Mouse (Mus musculus) right cerebral cortex, postnatal 14 days (tissue): ENCODE results near the gene Scai.
"Not testable (repeated sequence)": the region's sequence is repeated elsewhere in the genome, so short reads cannot be mapped to it uniquely, and the experiment has no call there.

Experiments
- DNase-seq: peaks from one replicate; pipeline ENCODE4 v3.0.0; 2022

Gene Scai

GRCm38 (mm10) chr2:39129526-39130326 lies 60.8 kb downstream of the Scai start:
- peak; percentile 21 for DNase-seq

- no peak for DNase-seq
These were observed 66.4 kb downstream of the Scai start for GRCm38 (mm10) chr2:39124167-39124566.

GRCm38 (mm10) chr2:39121137-39121536 lies 69.4 kb downstream of the Scai start:
- DNase-seq = no peak

- no peak for DNase-seq
These were observed 74.0 kb downstream of the Scai start for GRCm38 (mm10) chr2:39116583-39116982.

GRCm38 (mm10) chr2:39114093-39114492 lies 76.4 kb downstream of the Scai start:
- DNase-seq = no peak

GRCm38 (mm10) chr2:39110514-39110913 lies 80.0 kb downstream of the Scai start:
- no peak for DNase-seq

- not testable (repeated sequence) for DNase-seq
These were observed 80.8 kb downstream of the Scai start for GRCm38 (mm10) chr2:39109712-39110111.

GRCm38 (mm10) chr2:39099951-39100350 lies 90.6 kb downstream of the Scai start:
- DNase-seq = not testable (repeated sequence)

- no peak for DNase-seq
These were observed 92.5 kb downstream of the Scai start for GRCm38 (mm10) chr2:39097993-39098392.

- no peak for DNase-seq
These were observed 98.6 kb downstream of the Scai start for GRCm38 (mm10) chr2:39091966-39092365.

- DNase-seq = no peak
These were observed 107.8 kb downstream of the Scai start for GRCm38 (mm10) chr2:39082706-39083105.

GRCm38 (mm10) chr2:39070666-39071065 lies 119.9 kb downstream of the Scai start:
- DNase-seq = no peak

- no peak for DNase-seq
These were observed 121.4 kb downstream of the Scai start for GRCm38 (mm10) chr2:39069096-39069495.

- DNase-seq = peak; percentile 90
These were observed 125.0 kb downstream of the Scai start, which contains the start of gene Golga1 for GRCm38 (mm10) chr2:39065400-39065987. Gene Golga1, minus strand, starts transcription at chr2:39065541.

GRCm38 (mm10) chr2:39064687-39065399 lies 125.7 kb downstream of the Scai start:
- DNase-seq = no peak

- DNase-seq = no peak
These were observed 142.0 kb downstream of the Scai start for GRCm38 (mm10) chr2:39048515-39048914.

GRCm38 (mm10) chr2:39040215-39040614 lies 150.3 kb downstream of the Scai start:
- no peak for DNase-seq

- no peak for DNase-seq
These were observed 158.9 kb downstream of the Scai start for GRCm38 (mm10) chr2:39031611-39032010.

GRCm38 (mm10) chr2:39020004-39020403 lies 170.5 kb downstream of the Scai start:
- no peak for DNase-seq

- no peak for DNase-seq
These were observed 174.0 kb downstream of the Scai start for GRCm38 (mm10) chr2:39016581-39016980.
